Mouse (Mus musculus): Measurements from ENCODE around the gene Scyl3.

Gene Scyl3

DNA sequence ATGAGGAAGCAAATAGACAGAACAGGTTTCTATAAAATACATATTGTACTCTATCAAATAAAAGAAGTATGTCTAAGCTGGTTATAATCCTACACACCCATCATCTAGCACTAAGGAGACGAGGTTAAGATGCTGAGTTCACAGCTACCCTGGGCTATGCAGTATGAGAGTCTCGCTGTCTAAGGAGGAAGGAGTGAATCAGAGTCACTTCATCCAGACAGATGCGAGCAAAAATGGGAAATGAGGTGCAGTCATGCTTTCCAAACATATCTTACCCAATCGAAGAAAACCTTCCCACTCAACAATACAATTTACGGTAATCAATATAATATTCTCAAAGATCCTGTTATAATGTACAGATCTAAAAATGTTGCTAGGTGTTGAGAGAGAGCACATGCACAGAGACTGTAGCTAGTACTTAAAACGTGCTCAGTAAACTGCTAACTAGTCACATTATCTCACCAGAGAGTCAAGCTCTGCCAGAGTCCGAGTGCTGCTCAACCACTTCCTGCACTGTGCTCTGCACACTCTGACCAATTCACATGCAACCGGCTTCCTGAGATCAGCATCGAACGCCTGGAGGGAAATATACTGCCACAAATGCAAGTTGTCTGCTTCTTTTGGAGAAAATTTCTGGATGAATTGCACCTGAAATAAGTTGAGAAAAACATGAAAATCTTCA, 35.2 kb downstream of the Scyl3 start:
- no peak for DNase-seq (ENCODE audit: low read depth, low spot score)

DNA sequence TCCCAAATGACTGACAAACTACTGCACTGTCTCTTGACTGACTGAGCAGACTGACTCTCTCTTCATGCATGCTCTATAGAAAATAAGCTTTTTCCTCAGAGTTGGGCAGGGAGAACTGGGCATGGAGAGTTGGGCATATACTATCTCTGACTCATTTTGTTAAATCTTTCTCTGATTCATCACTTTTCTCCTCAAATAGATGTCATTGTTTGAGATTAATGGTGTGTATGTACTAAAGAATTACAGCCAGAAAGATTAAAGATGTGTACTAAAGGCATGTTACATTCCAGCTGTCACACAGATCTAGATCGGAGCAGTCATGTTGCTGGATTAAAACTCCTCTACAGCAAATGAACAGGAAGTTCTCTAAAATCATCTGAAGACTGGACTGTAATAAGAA, 45.6 kb downstream of the Scyl3 start:
- no peak for DNase-seq (ENCODE audit: low read depth, low spot score)

DNA sequence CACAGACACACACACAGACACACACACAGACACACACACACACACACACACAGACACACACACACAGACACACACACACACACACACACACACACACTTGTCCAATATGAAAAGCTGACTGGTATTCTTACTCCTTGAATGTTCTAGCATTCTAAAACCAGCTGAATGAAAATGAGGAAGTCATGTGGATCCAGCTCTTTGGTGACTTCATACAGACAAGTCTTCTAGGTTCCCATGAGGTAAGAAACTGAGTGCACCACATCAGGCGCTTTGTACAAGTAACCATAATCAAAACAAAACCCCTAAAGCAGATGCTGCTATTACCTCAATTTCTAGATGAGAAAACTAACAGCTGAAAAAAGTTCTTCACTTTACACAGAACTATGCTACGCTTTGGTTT, 46.2 kb downstream of the Scyl3 start:
- DNase-seq (ENCODE audit: low read depth, low spot score), result no peak

DNA sequence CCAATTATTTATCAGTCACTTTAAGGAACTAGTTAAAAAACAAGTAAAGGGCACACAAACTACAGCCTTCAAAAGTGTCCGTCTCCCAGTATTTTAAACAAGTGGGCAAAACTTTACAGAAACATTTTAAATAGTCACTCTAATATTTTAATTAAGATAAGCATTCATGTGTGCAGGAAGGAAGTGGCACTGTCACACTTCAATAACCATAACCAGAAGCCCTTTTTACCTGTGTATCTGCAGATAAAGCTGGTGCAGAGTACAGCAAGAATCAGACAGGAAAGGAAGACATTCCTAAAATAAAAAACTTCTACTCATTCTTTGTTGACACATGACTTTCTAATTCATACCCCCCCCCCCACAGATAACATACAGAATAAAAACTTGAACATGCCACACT, 47.6 kb downstream of the Scyl3 start:
- DNase-seq (ENCODE audit: low read depth, low spot score), result no peak

DNA sequence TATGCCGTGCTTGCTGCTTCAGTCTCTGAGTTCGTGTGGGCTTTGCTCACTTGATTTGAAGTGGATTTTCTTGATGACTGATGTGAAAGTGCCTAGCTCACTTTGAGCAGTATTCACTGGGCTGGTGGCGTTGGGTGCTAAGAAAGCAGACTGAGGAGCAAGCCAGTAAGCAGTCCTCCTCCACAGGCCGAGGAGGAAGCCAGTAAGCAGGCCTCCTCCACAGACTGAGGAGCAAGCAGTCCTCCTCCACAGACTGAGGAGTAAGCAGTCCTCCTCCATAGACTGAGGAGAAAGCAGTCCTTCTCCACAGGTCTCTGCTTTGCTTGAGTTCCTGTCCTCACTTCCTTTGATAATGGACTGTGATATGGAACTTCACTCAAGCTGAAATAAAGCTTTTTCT, 63.5 kb downstream of the Scyl3 start:
- DNase-seq (ENCODE audit: low read depth, low spot score), result no peak

DNA sequence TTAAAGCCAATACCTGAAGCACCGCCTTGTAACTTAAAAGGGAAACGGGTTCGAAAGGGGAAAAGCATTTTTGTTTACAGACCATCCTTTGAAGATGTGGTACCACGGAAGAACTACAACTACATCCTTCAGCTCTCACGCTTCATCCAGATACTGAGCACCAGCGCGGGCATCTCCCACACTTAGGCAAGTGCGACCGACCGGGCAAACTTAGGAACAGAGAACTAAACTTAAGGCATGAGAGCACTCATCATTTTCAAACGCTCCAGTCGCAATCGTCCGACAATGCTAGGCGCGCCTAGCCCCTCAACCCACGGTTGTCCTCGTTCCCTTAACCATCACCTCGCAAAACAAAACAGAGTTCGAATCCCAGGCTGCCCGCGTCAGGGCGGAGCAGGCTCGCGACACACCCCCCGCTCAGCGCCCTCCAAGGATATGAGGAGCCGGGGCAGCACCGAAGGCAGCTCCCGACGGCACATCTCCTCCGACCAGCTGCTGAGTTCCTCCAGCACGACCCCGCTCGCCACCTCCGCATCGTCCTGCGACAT, 65.3 kb downstream of the Scyl3 start:
- DNase-seq (ENCODE audit: low read depth, low spot score), result no peak

DNA sequence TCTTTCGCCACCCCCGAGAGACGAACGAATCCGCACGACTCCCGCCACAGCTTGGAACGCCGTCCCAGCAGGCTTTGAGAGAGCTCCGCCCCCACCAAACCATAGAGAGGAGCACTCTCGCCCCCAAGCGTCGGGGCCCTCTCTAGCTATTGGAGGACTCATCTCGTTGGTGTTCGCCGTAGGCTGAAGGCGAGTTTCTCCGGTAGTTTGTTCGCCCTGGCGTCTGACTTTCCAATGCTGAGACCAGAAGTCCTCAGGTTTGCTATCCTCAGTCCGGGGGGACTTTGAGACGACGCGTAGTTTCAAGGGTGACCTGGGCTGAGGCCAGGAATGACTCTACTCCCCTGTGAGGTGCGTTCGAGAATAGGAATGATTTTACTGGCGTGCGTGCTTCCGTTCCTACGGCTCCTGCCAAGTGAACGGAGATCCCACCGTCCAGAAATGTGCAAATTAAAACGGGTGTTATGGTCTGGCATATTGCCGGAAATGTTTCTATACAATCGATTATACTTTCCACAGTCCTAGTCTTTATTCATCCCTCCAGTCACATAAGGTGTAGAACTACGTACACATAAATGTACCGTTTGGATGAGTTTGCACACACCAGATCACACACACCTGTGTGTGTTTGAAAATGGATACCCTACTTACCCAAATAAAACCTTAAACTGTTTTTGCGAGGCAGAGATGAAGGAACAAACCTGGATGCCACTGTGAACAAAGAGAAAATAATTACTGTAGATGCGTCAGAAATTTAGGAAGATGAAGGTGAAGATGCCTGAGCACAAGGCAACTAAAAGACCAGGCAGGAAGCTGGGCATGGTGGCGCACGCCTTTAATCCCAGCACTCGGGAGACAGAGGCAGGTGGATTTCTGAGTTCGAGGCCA, 66.1 kb downstream of the Scyl3 start, which contains the start of the genes BC055324 and Mettl18:
BC055324 (minus strand) TSS at position 76 of the 888 bp plus-strand sequence.
Mettl18 (plus strand) TSS at position 169 of the 888 bp plus-strand sequence.
- peak; percentile 93 for DNase-seq (ENCODE audit: low read depth, low spot score)

DNA sequence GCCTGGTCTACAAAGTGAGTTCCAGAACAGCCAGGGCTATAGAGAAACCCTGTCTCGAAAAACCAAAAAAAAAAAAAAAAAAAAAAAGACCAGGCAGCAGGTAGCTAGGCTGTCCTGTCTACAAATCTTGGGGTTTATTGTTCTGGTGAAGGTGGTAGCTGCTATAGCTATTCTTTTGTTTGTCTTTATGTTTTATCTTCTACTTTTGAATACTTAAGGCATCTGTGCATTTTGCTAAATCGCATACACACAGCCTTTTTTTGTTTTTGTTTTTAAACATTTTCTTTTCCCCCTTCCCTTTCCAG, 66.7 kb downstream of the Scyl3 start:
- no peak for DNase-seq (ENCODE audit: low read depth, low spot score)

DNA sequence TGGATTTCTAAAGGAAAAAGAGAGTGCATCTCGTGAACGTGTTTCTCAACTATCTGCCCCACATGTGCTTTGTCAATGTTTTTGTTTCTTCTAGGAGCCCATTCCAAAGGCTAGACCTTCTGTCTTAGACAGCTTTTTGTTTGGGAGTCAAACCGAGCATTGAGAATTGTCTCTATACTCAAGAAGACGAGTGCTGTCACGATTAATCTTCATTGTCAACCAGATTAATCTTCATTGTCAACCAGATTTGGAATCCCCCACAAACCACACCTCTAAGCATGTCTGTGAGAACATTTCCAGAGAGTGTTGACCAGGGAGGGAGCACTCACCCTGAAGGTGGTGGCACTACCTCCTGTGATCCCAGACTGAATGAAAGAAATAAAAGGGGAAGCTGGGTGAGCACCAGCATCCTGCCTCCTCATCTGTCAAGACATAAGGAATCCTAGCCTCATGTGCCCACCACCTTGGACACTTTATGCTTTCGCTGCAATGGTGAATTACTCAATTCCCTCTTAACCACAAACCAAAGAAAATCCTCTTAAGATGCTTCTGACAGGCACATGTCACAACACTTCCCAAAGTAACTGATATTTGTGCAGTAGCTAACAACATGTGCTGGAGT, 73.0 kb downstream of the Scyl3 start:
- no peak for DNase-seq (ENCODE audit: low read depth, low spot score)

DNA sequence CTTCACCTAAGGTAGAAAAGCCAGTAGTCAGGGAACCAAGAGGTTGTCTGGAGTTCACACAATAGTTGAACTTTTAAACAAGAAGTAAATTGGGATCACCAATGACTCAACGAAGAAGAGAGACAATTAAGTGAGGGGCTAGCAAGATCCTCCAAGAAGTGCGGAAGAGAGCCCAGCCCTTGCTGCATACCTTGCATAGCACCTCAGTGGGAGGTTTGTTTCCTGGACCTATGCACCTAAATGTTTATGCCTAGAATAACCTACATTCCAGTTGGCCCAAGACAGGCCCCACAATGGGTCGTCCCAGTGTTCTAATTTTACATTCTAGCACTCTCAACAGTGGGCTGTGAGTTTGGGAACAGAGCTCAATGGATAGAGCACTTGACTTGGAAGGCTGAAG, 75.4 kb downstream of the Scyl3 start:
- DNase-seq (ENCODE audit: low read depth, low spot score), result no peak

Measured in forelimb bud, embryonic 11.5 days (tissue).